12 mouse cellular contexts compared by ENCODE assay signal in genomic region chr4:56685696-56686095, GRCm38 (mm10). TPM values are rescaled to one million over a fixed set of nuclear protein-coding genes. Genes with fewer than 3 reads are reported as not detected.
DNase-seq lines count a peak whose midpoint lies in the region; ATAC-seq lines count a peak whose summit lies in the region.
"Had no signal": no experiment of that assay in that cellular context is flagged by ENCODE, and none has a peak within 500 bp of the region (broad histone marks: within the 10 kb centered on the region; RNA-seq: fewer than 3 reads in every experiment).

No protein-coding gene starts in this region.

- ATAC-seq in kidney, embryonic 15.5 days (replicated peaks; ENCODE audit: low FRiP score): 0 out of 2 replicates have a peak, but pooled peaks have one; percentile 27
- peak; percentile 32; the same call in 1 of the 2 replicates for ATAC-seq in forebrain, embryonic 14.5 days
- no peak for ATAC-seq in hindbrain, embryonic 12.5 days (ENCODE audit: low FRiP score)
- ATAC-seq in midbrain, embryonic 16.5 days: peak; percentile 69

- H3K9me3 ChIP-seq in kidney, embryonic 15.5 days (replicated peaks): no peaks in the 10 kb centered on the region
- no peaks in the 10 kb centered on the region for H3K9me3 ChIP-seq in forebrain, embryonic 14.5 days (replicated peaks; ENCODE audit: control insufficient read depth, low read length)
- no peaks in the 10 kb centered on the region for H3K9me3 ChIP-seq in hindbrain, embryonic 12.5 days (replicated peaks)
- no peaks in the 10 kb centered on the region for H3K9me3 ChIP-seq in midbrain, embryonic 16.5 days (replicated peaks; ENCODE audit: control insufficient read depth, low read length, poor library complexity, severe bottlenecking)

- DNase-seq in kidney, postnatal 14 days: no peak
- DNase-seq in forebrain, embryonic 14.5 days (ENCODE audit: low spot score): no peak
- DNase-seq in frontal cortex, postnatal 14 days (ENCODE audit: low spot score in 2 of 2): no peak
- DNase-seq in yolk sac, embryonic 10.5 days (ENCODE audit: low spot score): no peak
- no peak for DNase-seq in adrenal gland, adult 18-20 months (ENCODE audit: low spot score in 2 of 2)

- peak overlapping the region; percentile 44 for H3K4me2 ChIP-seq in kidney, embryonic 15.5 days
- H3K4me2 ChIP-seq in forebrain, embryonic 14.5 days (ENCODE audit: low read length): peak overlapping the region; percentile 25; the same call in 1 of the 2 replicates
- H3K4me2 ChIP-seq in hindbrain, embryonic 12.5 days (replicated peaks): peak overlapping the region; percentile 36
- peak overlapping the region; percentile 36 for H3K4me2 ChIP-seq in midbrain, embryonic 16.5 days (ENCODE audit: low read length)

- peaks cover 6% of the 10 kb centered on the region for H3K27me3 ChIP-seq in kidney, embryonic 15.5 days
- no peaks in the 10 kb centered on the region for H3K27me3 ChIP-seq in forebrain, embryonic 14.5 days (replicated peaks; ENCODE audit: control insufficient read depth, insufficient read depth, low read length)
- no peaks in the 10 kb centered on the region for H3K27me3 ChIP-seq in hindbrain, embryonic 12.5 days
- H3K27me3 ChIP-seq in midbrain, embryonic 16.5 days (ENCODE audit: control insufficient read depth, insufficient read depth, low read depth, low read length): no peaks in the 10 kb centered on the region

- no peak overlapping the region for H3K27ac ChIP-seq in kidney, embryonic 15.5 days
- H3K27ac ChIP-seq in forebrain, embryonic 14.5 days (ENCODE audit: low read depth, low read length): no peak overlapping the region
- H3K27ac ChIP-seq in hindbrain, embryonic 12.5 days: no peak overlapping the region
- H3K27ac ChIP-seq in midbrain, embryonic 16.5 days (ENCODE audit: low read length): 0 out of 2 replicates have a peak overlapping the region, but pooled peaks have one; percentile 13
- H3K27ac ChIP-seq: layer of hippocampus, adult 2 months had no signal

- H3K4me3 ChIP-seq in kidney, embryonic 15.5 days (replicated peaks): no peak overlapping the region
- H3K4me3 ChIP-seq in forebrain, embryonic 14.5 days (ENCODE audit: low read depth, low read length): no peak overlapping the region
- no peak overlapping the region for H3K4me3 ChIP-seq in hindbrain, embryonic 12.5 days
- no peak overlapping the region for H3K4me3 ChIP-seq in midbrain, embryonic 16.5 days (ENCODE audit: low read depth, low read length)
- H3K4me3 ChIP-seq: layer of hippocampus, adult 2 months had no signal

- H3K9ac ChIP-seq in kidney, embryonic 15.5 days: no peak overlapping the region
- no peak overlapping the region for H3K9ac ChIP-seq in forebrain, embryonic 14.5 days (ENCODE audit: low read length)
- no peak overlapping the region for H3K9ac ChIP-seq in hindbrain, embryonic 12.5 days
- no peak overlapping the region for H3K9ac ChIP-seq in midbrain, embryonic 16.5 days (ENCODE audit: low read depth, low read length)

- no peaks in the 10 kb centered on the region for H3K36me3 ChIP-seq in kidney, embryonic 15.5 days
- H3K36me3 ChIP-seq in forebrain, embryonic 14.5 days (ENCODE audit: control insufficient read depth, insufficient read depth, low read length): no peaks in the 10 kb centered on the region
- no peaks in the 10 kb centered on the region for H3K36me3 ChIP-seq in hindbrain, embryonic 12.5 days
- no peaks in the 10 kb centered on the region for H3K36me3 ChIP-seq in midbrain, embryonic 16.5 days (ENCODE audit: control insufficient read depth, insufficient read depth, low read length)

- peaks cover 15% of the 10 kb centered on the region for H3K4me1 ChIP-seq in kidney, embryonic 15.5 days
- H3K4me1 ChIP-seq in forebrain, embryonic 14.5 days (ENCODE audit: control insufficient read depth, insufficient read depth, low read length): no peaks in the 10 kb centered on the region
- H3K4me1 ChIP-seq in hindbrain, embryonic 12.5 days: no peaks in the 10 kb centered on the region; the same call in 1 of the 2 replicates
- peaks cover 12% of the 10 kb centered on the region; the same call in 1 of the 2 replicates for H3K4me1 ChIP-seq in midbrain, embryonic 16.5 days (ENCODE audit: control insufficient read depth, insufficient read depth, low read length)

- 46% methylated on average over 8 of the region's 8 CpGs for WGBS in kidney, embryonic 15.5 days
- WGBS in forebrain, embryonic 14.5 days: 47% methylated on average over 8 of the region's 8 CpGs
- 69% methylated on average over 8 of the region's 8 CpGs for WGBS in hindbrain, embryonic 12.5 days
- 44% methylated on average over 8 of the region's 8 CpGs for WGBS in midbrain, embryonic 16.5 days

RNA-seq across cellular contexts. Expression of gene Gm26657, which starts 54.2 kb away (rescaled TPM):
- not detected in 2 replicates for polyA plus RNA-seq in kidney, embryonic 15.5 days (2015; fragmentation: Nextera tagmentation; extraction: Ambion mirVana)
- polyA plus RNA-seq in forebrain, embryonic 14.5 days (2014; fragmentation: Nextera tagmentation; extraction: Ambion mirVana): not detected in 2 replicates
- not detected in 2 replicates for polyA plus RNA-seq in hindbrain, embryonic 12.5 days (2016; fragmentation: Nextera tagmentation; extraction: Ambion mirVana)
- not detected in 2 replicates for polyA plus RNA-seq in midbrain, embryonic 16.5 days (2015; fragmentation: Nextera tagmentation; extraction: Ambion mirVana)
- not detected for total RNA-seq in adrenal gland, adult 18-20 months (2021)
- total RNA-seq: layer of hippocampus, adult 2 months; liver, adult 2 months; megakaryocyte, adult 5-6 weeks had no signal
- polyA plus RNA-seq: frontal cortex, adult 2 months; liver, adult 2 months had no signal

RNA-seq across cellular contexts. Expression of gene Actl7b, which starts 55.5 kb away (rescaled TPM):
- polyA plus RNA-seq in kidney, embryonic 15.5 days (2015; fragmentation: Nextera tagmentation; extraction: Ambion mirVana): not detected in 2 replicates
- polyA plus RNA-seq in forebrain, embryonic 14.5 days (2014; fragmentation: Nextera tagmentation; extraction: Ambion mirVana): not detected in 2 replicates
- polyA plus RNA-seq in hindbrain, embryonic 12.5 days (2016; fragmentation: Nextera tagmentation; extraction: Ambion mirVana): not detected in 2 replicates
- not detected in 2 replicates for polyA plus RNA-seq in midbrain, embryonic 16.5 days (2015; fragmentation: Nextera tagmentation; extraction: Ambion mirVana)
- total RNA-seq in adrenal gland, adult 18-20 months (2021): under 1 TPM in 1 of 2 experiments, not detected in 1; 0.19 TPM
- total RNA-seq: liver, adult 2 months had no signal
- polyA plus RNA-seq: liver, adult 2 months had no signal

RNA-seq across cellular contexts. Expression of gene Actl7a, which starts 57.5 kb away (rescaled TPM):
- polyA plus RNA-seq in kidney, embryonic 15.5 days (2015; fragmentation: Nextera tagmentation; extraction: Ambion mirVana): 0.10 TPM in 1 of 2 replicates, not detected in the other
- not detected in 2 replicates for polyA plus RNA-seq in forebrain, embryonic 14.5 days (2014; fragmentation: Nextera tagmentation; extraction: Ambion mirVana)
- polyA plus RNA-seq in hindbrain, embryonic 12.5 days (2016; fragmentation: Nextera tagmentation; extraction: Ambion mirVana): not detected in 2 replicates
- not detected in 2 replicates for polyA plus RNA-seq in midbrain, embryonic 16.5 days (2015; fragmentation: Nextera tagmentation; extraction: Ambion mirVana)
- total RNA-seq in adrenal gland, adult 18-20 months (2021): not detected
- total RNA-seq: layer of hippocampus, adult 2 months; liver, adult 2 months; megakaryocyte, adult 5-6 weeks had no signal
- polyA plus RNA-seq: frontal cortex, adult 2 months; liver, adult 2 months had no signal
